ENCODE assay signal across 17 mouse cellular contexts in the genomic region with DNA sequence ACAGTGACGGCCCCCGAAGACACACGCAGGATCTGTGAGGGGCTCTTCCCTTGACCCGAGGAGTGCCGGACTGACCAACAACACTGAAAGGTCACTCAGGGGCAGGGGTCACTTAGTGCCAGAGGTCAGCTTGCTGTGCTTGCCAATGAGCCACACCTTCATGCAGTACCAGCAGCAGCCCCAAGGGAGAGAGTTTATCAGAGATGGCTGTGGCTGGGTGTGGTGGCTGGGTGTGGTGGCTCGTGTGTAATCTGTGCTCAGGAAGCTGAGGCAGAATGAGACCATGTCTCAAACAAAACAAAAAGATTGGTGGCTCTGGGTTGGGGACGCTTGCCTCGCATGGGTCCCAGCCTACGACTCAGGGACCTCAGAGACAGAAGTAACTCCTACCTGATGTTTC. TPM values are rescaled to one million over a fixed set of nuclear protein-coding genes. Genes with fewer than 3 reads are reported as not detected.
DNase-seq lines count a peak whose midpoint lies in the region; ATAC-seq and TF ChIP-seq lines count a peak whose summit lies in the region.
"Had no signal": no experiment of that assay in that cellular context is flagged by ENCODE, and none has a peak within 500 bp of the region (broad histone marks: within the 10 kb centered on the region; RNA-seq: fewer than 3 reads in every experiment).

No protein-coding gene starts in this region.

- no peaks in the 10 kb centered on the region for H3K27me3 ChIP-seq in lung, embryonic 15.5 days
- no peaks in the 10 kb centered on the region for H3K27me3 ChIP-seq in liver, adult 2 months (ENCODE audit: control insufficient read depth, insufficient read depth, low read length)

- no peak overlapping the region for H3K4me2 ChIP-seq in lung, embryonic 15.5 days
- H3K4me2 ChIP-seq: heart, embryonic 11.5 days had no signal

- no peak overlapping the region for H3K27ac ChIP-seq in lung, embryonic 15.5 days
- H3K27ac ChIP-seq in liver, adult 2 months (replicated peaks; ENCODE audit: insufficient read depth, low read depth, low read length), result no peak overlapping the region

- no peak overlapping the region for H3K9ac ChIP-seq in lung, embryonic 15.5 days
- no peak overlapping the region for H3K9ac ChIP-seq in liver, adult 2 months (ENCODE audit: low read depth, low read length)

- ATAC-seq in CD4-positive, CD25-positive, alpha-beta regulatory T cell, adult 4 months, result no peak
- 0 out of 2 replicates have a peak, but pooled peaks have one; percentile 16 for ATAC-seq in lung, embryonic 15.5 days (ENCODE audit: borderline replicate concordance, extremely low read depth, low FRiP score, low TSS enrichment)
- ATAC-seq in megakaryocyte progenitor cell, adult 5-6 weeks (replicated peaks; ENCODE audit: poor library complexity), result peak; percentile 77

- no peak overlapping the region for H3K4me3 ChIP-seq in lung, embryonic 15.5 days
- no peak overlapping the region for H3K4me3 ChIP-seq in liver, adult 2 months (ENCODE audit: insufficient read depth, low read depth, low read length)

- H3K36me3 ChIP-seq in lung, embryonic 15.5 days, result peaks cover 51% of the 10 kb centered on the region
- H3K36me3 ChIP-seq in liver, adult 2 months (ENCODE audit: control insufficient read depth, insufficient read depth, low read length), result peaks cover 20% of the 10 kb centered on the region; the same call in 1 of the 2 replicates

- H3K9me3 ChIP-seq in lung, embryonic 15.5 days, result no peaks in the 10 kb centered on the region

- 82% methylated on average over 9 of the region's 9 CpGs for WGBS in lung, embryonic 15.5 days
- WGBS in liver, adult 2 months, result 57% methylated on average over 9 of the region's 9 CpGs

- no peaks in the 10 kb centered on the region for H3K4me1 ChIP-seq in lung, embryonic 15.5 days
- peaks cover 25% of the 10 kb centered on the region for H3K4me1 ChIP-seq in liver, adult 2 months (ENCODE audit: control insufficient read depth, insufficient read depth, low read length)

- no peak for TF ChIP-seq POLR2A in liver, adult 2 months (IDR thresholded peaks at IDR 0.05; ENCODE audit: extremely low read depth, insufficient read depth, low read length)

- no peaks in the 10 kb centered on the region for H3K79me2 ChIP-seq in liver, adult 2 months (ENCODE audit: control insufficient read depth, insufficient read depth, low read length)

- peak; percentile 39 for TF ChIP-seq CTCF in liver, adult 2 months (IDR thresholded peaks at IDR 0.05; ENCODE audit: low read depth, low read length)

- DNase-seq in CD4-positive, CD25-positive, alpha-beta regulatory T cell, adult 2 months (ENCODE audit: low read depth, low spot score), result peak; percentile 20
- no peak for DNase-seq in lung, postnatal 4 days
- DNase-seq in liver, adult 2 months (ENCODE audit: extremely low read depth, low read depth, low spot score), result peak; percentile 39
- no peak for DNase-seq in retina, postnatal 1 day
- DNase-seq in thymus, postnatal 4 days, result no peak
- DNase-seq: cerebellum, postnatal 25 days; kidney, postnatal 10 days; layer of hippocampus, postnatal 36 days; thymus, adult 18-20 months had no signal

RNA-seq across cellular contexts. Expression of gene Carhsp1, which starts 16.4 kb away (rescaled TPM):
- 10 to 100 TPM; 11.7 to 29.4 TPM for polyA plus RNA-seq in CD4-positive, CD25-positive, alpha-beta regulatory T cell, adult 4 months (2017; shearing (Covaris generic))
- polyA plus RNA-seq in lung, embryonic 15.5 days (2015; fragmentation: Nextera tagmentation; extraction: Ambion mirVana), result 93.7 and 96.8 TPM in 2 replicates
- total RNA-seq in liver, adult 2 months (2014; rRNA removed), result 55.6 and 57.5 TPM in 2 replicates
- 125 and 126 TPM in 2 replicates for polyA plus RNA-seq in liver, adult 2 months (2012; rRNA removed)
- total RNA-seq in megakaryocyte progenitor cell, adult 5-6 weeks (2015), result 4.5 and 5.8 TPM in 2 replicates
- 6.0 and 7.9 TPM in 2 replicates for total RNA-seq in megakaryocyte progenitor cell, adult 5-6 weeks (2017)

RNA-seq across cellular contexts. Expression of gene Tmem186, which starts 18.1 kb away (rescaled TPM):
- 10 to 100 TPM; 10.1 to 15.7 TPM for polyA plus RNA-seq in CD4-positive, CD25-positive, alpha-beta regulatory T cell, adult 4 months (2017; shearing (Covaris generic))
- polyA plus RNA-seq in lung, embryonic 15.5 days (2015; fragmentation: Nextera tagmentation; extraction: Ambion mirVana), result 18.3 and 19.7 TPM in 2 replicates
- 6.5 and 7.0 TPM in 2 replicates for total RNA-seq in liver, adult 2 months (2014; rRNA removed)
- polyA plus RNA-seq in liver, adult 2 months (2012; rRNA removed), result 8.0 and 8.7 TPM in 2 replicates
- total RNA-seq in megakaryocyte progenitor cell, adult 5-6 weeks (2015), result 6.7 and 8.0 TPM in 2 replicates
- total RNA-seq in megakaryocyte progenitor cell, adult 5-6 weeks (2017), result 13.5 and 17.0 TPM in 2 replicates

RNA-seq across cellular contexts. Expression of gene Pmm2, which starts 18.1 kb away (rescaled TPM):
- polyA plus RNA-seq in CD4-positive, CD25-positive, alpha-beta regulatory T cell, adult 4 months (2017; shearing (Covaris generic)), result 100 to 1,000 TPM in 1 of 2 experiments, 10 to 100 TPM in 1; 93.6 to 129 TPM
- polyA plus RNA-seq in lung, embryonic 15.5 days (2015; fragmentation: Nextera tagmentation; extraction: Ambion mirVana), result 51.2 and 53.2 TPM in 2 replicates
- 27.9 and 30.5 TPM in 2 replicates for total RNA-seq in liver, adult 2 months (2014; rRNA removed)
- 54.9 and 65.2 TPM in 2 replicates for polyA plus RNA-seq in liver, adult 2 months (2012; rRNA removed)
- 42.9 and 46.5 TPM in 2 replicates for total RNA-seq in megakaryocyte progenitor cell, adult 5-6 weeks (2015)
- 49.1 and 50.9 TPM in 2 replicates for total RNA-seq in megakaryocyte progenitor cell, adult 5-6 weeks (2017)

RNA-seq across cellular contexts. Expression of gene Gm5767, which starts 25.0 kb away (rescaled TPM):
- polyA plus RNA-seq in CD4-positive, CD25-positive, alpha-beta regulatory T cell, adult 4 months (2017; shearing (Covaris generic)), result not detected
- not detected in 2 replicates for polyA plus RNA-seq in lung, embryonic 15.5 days (2015; fragmentation: Nextera tagmentation; extraction: Ambion mirVana)
- not detected in 2 replicates for total RNA-seq in liver, adult 2 months (2014; rRNA removed)
- polyA plus RNA-seq in liver, adult 2 months (2012; rRNA removed), result 0.62 and 0.90 TPM in 2 replicates
- not detected in 2 replicates for total RNA-seq in megakaryocyte progenitor cell, adult 5-6 weeks (2015)
- not detected in 2 replicates for total RNA-seq in megakaryocyte progenitor cell, adult 5-6 weeks (2017)
- total RNA-seq: adrenal gland, adult 18-20 months; layer of hippocampus, postnatal 36 days; midbrain, postnatal 0 days had no signal
- polyA plus RNA-seq: embryonic facial prominence, embryonic 14.5 days; heart, embryonic 11.5 days; hindbrain, embryonic 11.5 days; midbrain, postnatal 0 days had no signal

Comparison
In these comparisons a context has a peak if more than half of its experiments do, and no peak if none do; other contexts are left out.
1. DNase-seq: peak in CD4-positive, CD25-positive, alpha-beta regulatory T cell, adult 2 months (single experiment) and liver, adult 2 months (single experiment); none in lung, postnatal 4 days (0 of 2), retina, postnatal 1 day (single experiment) and thymus, postnatal 4 days (single experiment).